Mouse (Mus musculus) ZHBTc4 (cell line): ENCODE results near the gene Dnmt3a.

ENCODE experiments used
- DNase-seq: peaks from one replicate; pipeline ENCODE4 v3.0.0-alpha.2; 2011; ENCODE audit warnings: low read depth, low spot score

The Dnmt3a gene

GRCm38 (mm10) chr12:3819899-3820298 lies 14.1 kb downstream of the Dnmt3a start:
- DNase-seq = no peak

GRCm38 (mm10) chr12:3823408-3823807 lies 17.6 kb downstream of the Dnmt3a start:
- no peak for DNase-seq

GRCm38 (mm10) chr12:3824906-3825713 lies 19.3 kb downstream of the Dnmt3a start:
- no peak for DNase-seq

GRCm38 (mm10) chr12:3825714-3826080 lies 19.9 kb downstream of the Dnmt3a start:
- peak; percentile 87 for DNase-seq

- DNase-seq = no peak
These were observed 22.0 kb downstream of the Dnmt3a start for GRCm38 (mm10) chr12:3827771-3828170.

GRCm38 (mm10) chr12:3833059-3833760 lies 27.4 kb downstream of the Dnmt3a start:
- no peak for DNase-seq

GRCm38 (mm10) chr12:3833851-3834273 lies 28.1 kb downstream of the Dnmt3a start:
- peak; percentile 22 for DNase-seq

- peak; percentile 26 for DNase-seq
These were observed 28.8 kb downstream of the Dnmt3a start for GRCm38 (mm10) chr12:3834373-3835314.

GRCm38 (mm10) chr12:3835576-3835975 lies 29.8 kb downstream of the Dnmt3a start:
- no peak for DNase-seq

- DNase-seq = no peak
These were observed 31.4 kb downstream of the Dnmt3a start for GRCm38 (mm10) chr12:3837081-3837832.

GRCm38 (mm10) chr12:3838009-3838408 lies 32.2 kb downstream of the Dnmt3a start:
- DNase-seq = no peak

- no peak for DNase-seq
These were observed 33.9 kb downstream of the Dnmt3a start for GRCm38 (mm10) chr12:3839662-3840061.

- DNase-seq = no peak
These were observed 35.3 kb downstream of the Dnmt3a start for GRCm38 (mm10) chr12:3841121-3841520.

- DNase-seq = peak; percentile 46
These were observed 37.0 kb downstream of the Dnmt3a start for GRCm38 (mm10) chr12:3842843-3843242.

- no peak for DNase-seq
These were observed 37.6 kb downstream of the Dnmt3a start for GRCm38 (mm10) chr12:3843371-3843861.

- no peak for DNase-seq
These were observed 38.1 kb downstream of the Dnmt3a start for GRCm38 (mm10) chr12:3843918-3844317.

GRCm38 (mm10) chr12:3844335-3844734 lies 38.5 kb downstream of the Dnmt3a start:
- DNase-seq = no peak

- no peak for DNase-seq
These were observed 43.7 kb downstream of the Dnmt3a start for GRCm38 (mm10) chr12:3849481-3849880.

GRCm38 (mm10) chr12:3850165-3850564 lies 44.4 kb downstream of the Dnmt3a start:
- DNase-seq = no peak

- DNase-seq = no peak
These were observed 44.9 kb downstream of the Dnmt3a start for GRCm38 (mm10) chr12:3850731-3851130.

- DNase-seq = no peak
These were observed 45.4 kb downstream of the Dnmt3a start for GRCm38 (mm10) chr12:3851179-3851578.
